In the genomic region with DNA sequence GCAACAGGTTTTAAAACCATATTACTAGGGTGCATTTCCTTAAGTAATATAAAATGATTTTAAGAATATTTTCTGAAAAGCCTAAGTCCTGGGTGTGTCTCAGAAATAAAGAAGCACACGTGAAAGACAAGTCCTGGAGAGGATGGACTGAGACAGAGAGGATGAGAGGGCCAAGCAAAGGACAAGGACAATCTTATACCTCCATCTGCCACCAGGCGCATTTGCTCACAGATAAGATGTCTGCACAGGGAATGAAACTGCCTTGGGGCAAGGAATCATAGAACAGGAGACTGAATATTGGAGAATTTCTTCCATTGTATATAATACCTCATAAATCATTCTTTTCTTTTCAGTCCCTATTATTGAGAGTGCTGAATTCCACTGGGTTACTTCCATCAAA, we compare ENCODE assay signal across 23 mouse cellular contexts.
DNase-seq lines count a peak whose midpoint lies in the region; ATAC-seq and TF ChIP-seq lines count a peak whose summit lies in the region.
"Had no signal": no experiment of that assay in that cellular context is flagged by ENCODE, and none has a peak within 500 bp of the region (broad histone marks: within the 10 kb centered on the region; RNA-seq: fewer than 3 reads in every experiment).

No protein-coding gene starts in this region.

- no peak for TF ChIP-seq RAD21 in MEL (IDR thresholded peaks at IDR 0.05; ENCODE audit: low read depth, low read length)

- no peak overlapping the region for H3K4me3 ChIP-seq in MEL (ENCODE audit: control insufficient read depth in 1 of 2, insufficient read depth in 1 of 2, low read depth in 2 of 2, low read length in 2 of 2)
- H3K4me3 ChIP-seq in liver, embryonic 11.5 days (ENCODE audit: low read depth, low read length), result no peak overlapping the region
- H3K4me3 ChIP-seq in liver, embryonic 15.5 days (replicated peaks), result no peak overlapping the region
- H3K4me3 ChIP-seq in left cerebral cortex, adult 2 months, result no peak overlapping the region
- no peak overlapping the region for H3K4me3 ChIP-seq in heart, embryonic 12.5 days
- H3K4me3 ChIP-seq: embryonic facial prominence, embryonic 10.5 days; erythroblast, embryonic 14.5 days; forebrain, embryonic 15.5 days; heart, embryonic 10.5 days; heart, embryonic 15.5 days; hindbrain, embryonic 13.5 days had no signal

- TF ChIP-seq POLR2A in MEL (IDR thresholded peaks at IDR 0.05; ENCODE audit: control insufficient read depth in 1 of 2, insufficient read depth in 1 of 2, low read depth in 1 of 2, low read length in 2 of 2, poor library complexity in 1 of 2), result no peak

- no peak overlapping the region for H3K9ac ChIP-seq in MEL (ENCODE audit: control insufficient read depth, low read depth, low read length, poor library complexity, severe bottlenecking)
- H3K9ac ChIP-seq in liver, embryonic 11.5 days (ENCODE audit: low read depth, low read length), result no peak overlapping the region
- H3K9ac ChIP-seq in liver, embryonic 15.5 days, result 0 out of 2 replicates have a peak overlapping the region, but pooled peaks have one; percentile 8
- no peak overlapping the region for H3K9ac ChIP-seq in heart, embryonic 12.5 days
- H3K9ac ChIP-seq: forebrain, embryonic 15.5 days; heart, embryonic 15.5 days; hindbrain, embryonic 13.5 days had no signal

- no peak for TF ChIP-seq EP300 in MEL (IDR thresholded peaks at IDR 0.05; ENCODE audit: low read depth in 1 of 2, low read length in 2 of 2)

- no peak for TF ChIP-seq CTCF in MEL (IDR thresholded peaks at IDR 0.05 in 2 of 3, conservative IDR thresholded peaks at IDR 0.05 in 1 of 3; ENCODE audit: control insufficient read depth in 1 of 3, insufficient read depth in 1 of 3, low read depth in 2 of 3, low read length in 3 of 3, poor library complexity in 1 of 3, severe bottlenecking in 1 of 3)
- TF ChIP-seq CTCF in left cerebral cortex, adult 2 months (IDR thresholded peaks at IDR 0.05), result no peak

- no peaks in the 10 kb centered on the region for H3K79me2 ChIP-seq in MEL (ENCODE audit: control insufficient read depth, insufficient read depth, low read length, poor library complexity)

- WGBS in liver, embryonic 11.5 days, result 56% methylated on average over 2 of the region's 2 CpGs
- WGBS in liver, embryonic 15.5 days (ENCODE audit: insufficient replicate concordance), result 32% methylated on average over 2 of the region's 2 CpGs
- WGBS in heart, embryonic 12.5 days, result 57% methylated on average over 2 of the region's 2 CpGs

- no peak overlapping the region for H3K4me2 ChIP-seq in liver, embryonic 11.5 days
- H3K4me2 ChIP-seq in liver, embryonic 15.5 days, result peak overlapping the region; percentile 42
- no peak overlapping the region for H3K4me2 ChIP-seq in heart, embryonic 12.5 days
- H3K4me2 ChIP-seq: forebrain, embryonic 15.5 days; heart, embryonic 15.5 days; hindbrain, embryonic 13.5 days had no signal

- no peak overlapping the region for H3K27ac ChIP-seq in MEL (ENCODE audit: control insufficient read depth, low read depth, low read length)
- no peak overlapping the region for H3K27ac ChIP-seq in liver, embryonic 11.5 days (ENCODE audit: low read depth, low read length)
- peak overlapping the region; percentile 81 for H3K27ac ChIP-seq in liver, embryonic 15.5 days (replicated peaks)
- H3K27ac ChIP-seq in left cerebral cortex, adult 2 months, result no peak overlapping the region
- no peak overlapping the region for H3K27ac ChIP-seq in heart, embryonic 12.5 days (ENCODE audit: poor library complexity, severe bottlenecking)
- H3K27ac ChIP-seq: embryonic facial prominence, embryonic 10.5 days; forebrain, embryonic 15.5 days; heart, embryonic 10.5 days; heart, embryonic 15.5 days; hindbrain, embryonic 13.5 days had no signal

- H3K36me3 ChIP-seq in MEL (ENCODE audit: control insufficient read depth in 1 of 2, insufficient read depth in 2 of 2, low read length in 2 of 2), result peaks cover 0 to 21% of the 10 kb centered on the region in 2 experiments; a peak in 3 of 4 replicates
- no peaks in the 10 kb centered on the region for H3K36me3 ChIP-seq in liver, embryonic 11.5 days (ENCODE audit: control insufficient read depth, insufficient read depth, low read length)
- no peaks in the 10 kb centered on the region for H3K36me3 ChIP-seq in liver, embryonic 15.5 days (replicated peaks)
- H3K36me3 ChIP-seq in heart, embryonic 12.5 days, result peaks cover 25% of the 10 kb centered on the region
- H3K36me3 ChIP-seq: embryonic facial prominence, embryonic 10.5 days had no signal

- no peaks in the 10 kb centered on the region for H3K9me3 ChIP-seq in MEL (replicated peaks; ENCODE audit: insufficient read depth, low read length)
- H3K9me3 ChIP-seq in liver, embryonic 11.5 days (ENCODE audit: control insufficient read depth, low read length), result no peaks in the 10 kb centered on the region
- no peaks in the 10 kb centered on the region for H3K9me3 ChIP-seq in liver, embryonic 15.5 days (replicated peaks)
- H3K9me3 ChIP-seq in heart, embryonic 12.5 days (replicated peaks), result no peaks in the 10 kb centered on the region
- H3K9me3 ChIP-seq: embryonic facial prominence, embryonic 10.5 days; forebrain, embryonic 15.5 days; heart, embryonic 10.5 days; heart, embryonic 15.5 days; hindbrain, embryonic 13.5 days had no signal

- H3K27me3 ChIP-seq in MEL (ENCODE audit: control insufficient read depth in 1 of 2, insufficient read depth in 2 of 2, low read length in 2 of 2), result no peaks in the 10 kb centered on the region
- no peaks in the 10 kb centered on the region for H3K27me3 ChIP-seq in liver, embryonic 11.5 days (replicated peaks; ENCODE audit: control insufficient read depth, insufficient read depth, low read length)
- H3K27me3 ChIP-seq in liver, embryonic 15.5 days, result no peaks in the 10 kb centered on the region
- H3K27me3 ChIP-seq in heart, embryonic 12.5 days (replicated peaks), result no peaks in the 10 kb centered on the region
- H3K27me3 ChIP-seq: CH12.LX; forebrain, embryonic 15.5 days; heart, embryonic 15.5 days; hindbrain, embryonic 13.5 days had no signal

- intact Hi-C loops in left cerebral cortex, adult 2 months (cut with DNase I), result no loop called here

- ATAC-seq in liver, embryonic 11.5 days (replicated peaks; ENCODE audit: low FRiP score), result peak; percentile 79
- peak; percentile 86 for ATAC-seq in liver, embryonic 15.5 days (ENCODE audit: insufficient read depth)
- no peak for ATAC-seq in heart, embryonic 12.5 days (ENCODE audit: insufficient number of reproducible peaks, low FRiP score)
- ATAC-seq: forebrain, embryonic 15.5 days had no signal

- no peak for DNase-seq in MEL (ENCODE audit: low read depth, low spot score)
- peak; percentile 78 for DNase-seq in c-Kit-positive CD71-positive TER-119-positive erythroid progenitor cells, embryonic 14.5 days (ENCODE audit: low spot score)
- no peak for DNase-seq in liver, embryonic 11.5 days (ENCODE audit: low spot score)
- no peak for DNase-seq in right cerebral cortex, postnatal 25 days
- DNase-seq in left cerebral cortex, adult 2 months (ENCODE audit: extremely low spot score in 1 of 2, low spot score in 2 of 2), result no peak
- DNase-seq in layer of hippocampus, adult 9-10 months (ENCODE audit: low spot score), result no peak
- DNase-seq: adrenal gland, adult 8-10 months; adrenal gland, postnatal 36 days; cerebellum, adult 11-12 months; cerebellum, adult 9-10 months; cerebellum, postnatal 25 days; gastrocnemius, postnatal 10 days; heart, adult 18-20 months; heart, postnatal 14 days had no signal

- peaks cover 11 to 20% of the 10 kb centered on the region in 2 experiments for H3K4me1 ChIP-seq in MEL (ENCODE audit: control insufficient read depth in 1 of 2, insufficient read depth in 2 of 2, low read length in 2 of 2)
- H3K4me1 ChIP-seq in liver, embryonic 11.5 days (replicated peaks; ENCODE audit: control insufficient read depth, insufficient read depth, low read length), result peaks cover 5% of the 10 kb centered on the region; the same call in 1 of the 2 replicates
- peaks cover 44% of the 10 kb centered on the region for H3K4me1 ChIP-seq in liver, embryonic 15.5 days (replicated peaks)
- peaks cover 3% of the 10 kb centered on the region; the same call in 1 of the 2 replicates for H3K4me1 ChIP-seq in heart, embryonic 12.5 days (replicated peaks)
- H3K4me1 ChIP-seq: forebrain, embryonic 15.5 days; heart, embryonic 15.5 days; hindbrain, embryonic 13.5 days had no signal

TF ChIP-seq in MEL, 35 proteins besides CTCF, POLR2A, EP300 and RAD21:
- no peak for TF ChIP-seq HCFC1 (IDR thresholded peaks at IDR 0.05; ENCODE audit: low read depth, low read length)
- no peak for TF ChIP-seq SMC3 (IDR thresholded peaks at IDR 0.05; ENCODE audit: low read depth, low read length)
- no peak for TF ChIP-seq NELFE (IDR thresholded peaks at IDR 0.05; ENCODE audit: low read depth, low read length)
- peak; percentile 47; the same call in 1 of the 2 replicates for TF ChIP-seq TCF12 (IDR thresholded peaks at IDR 0.05; ENCODE audit: low read depth, low read length)
